Mouse (Mus musculus) urinary bladder, adult 2 months (tissue): ENCODE data around the gene Qk. TPM values are rescaled to one million over a fixed set of nuclear protein-coding genes. Genes with fewer than 3 reads are reported as not detected.
A peak's percentile ranks its signal among the peaks of the same experiment; 100 is the strongest.

Experiments
- DNase-seq: peaks from one replicate; pipeline ENCODE4 v3.0.0; 2022; ENCODE audit warnings: low spot score
- polyA plus RNA-seq: library from polyadenylated mRNA; depleted of rRNA; stranded (reverse); fragments of >200 nt; gene quantifications from 2 replicates; pipeline ENCODE4 v1.2.3, GENCODE M21; 2012; rRNA removed

Gene Qk
- 74.0 and 86.9 TPM in 2 replicates for polyA plus RNA-seq

DNA sequence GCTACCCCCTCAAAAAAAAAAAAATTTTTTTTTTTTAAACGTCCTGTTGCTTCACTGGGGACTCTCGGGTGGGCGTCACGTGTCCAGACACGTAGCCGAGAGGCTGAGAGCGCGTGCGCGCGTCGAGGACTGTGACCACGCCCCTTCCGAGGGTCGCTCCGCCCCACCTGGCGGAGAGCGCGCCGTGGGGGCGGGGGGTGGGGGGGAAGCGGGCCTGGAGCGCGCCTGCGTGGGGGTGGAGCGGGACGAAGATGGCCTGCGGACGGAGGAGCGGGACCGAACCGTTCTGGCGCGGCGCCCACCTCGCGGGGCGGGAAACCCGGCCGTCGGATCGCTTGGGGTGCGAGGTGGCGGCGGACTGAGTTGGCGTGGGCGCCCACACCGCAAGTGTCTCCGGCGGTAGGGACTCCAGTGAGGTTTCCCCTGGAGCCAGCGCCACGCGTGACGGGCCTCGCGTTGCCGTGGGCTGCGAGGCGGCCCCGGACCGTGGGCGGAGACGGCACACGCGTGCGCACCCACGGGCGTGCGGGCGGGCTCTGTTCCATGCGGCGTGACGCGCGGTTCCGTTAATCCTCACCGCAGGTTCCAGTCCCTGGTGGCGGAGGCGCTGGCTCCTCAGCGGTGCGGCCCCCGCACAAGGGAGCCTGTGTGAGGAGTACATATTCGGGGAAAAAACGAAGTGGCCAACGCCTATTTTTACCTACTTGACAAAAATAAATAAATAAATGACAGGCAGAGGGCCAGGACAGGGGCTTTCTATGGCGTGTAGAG lies at the start of gene Qk:
Gene Qk (minus strand): TSS at position 170 of the 771 bp plus-strand sequence.
- peak; percentile 88 for DNase-seq

DNA sequence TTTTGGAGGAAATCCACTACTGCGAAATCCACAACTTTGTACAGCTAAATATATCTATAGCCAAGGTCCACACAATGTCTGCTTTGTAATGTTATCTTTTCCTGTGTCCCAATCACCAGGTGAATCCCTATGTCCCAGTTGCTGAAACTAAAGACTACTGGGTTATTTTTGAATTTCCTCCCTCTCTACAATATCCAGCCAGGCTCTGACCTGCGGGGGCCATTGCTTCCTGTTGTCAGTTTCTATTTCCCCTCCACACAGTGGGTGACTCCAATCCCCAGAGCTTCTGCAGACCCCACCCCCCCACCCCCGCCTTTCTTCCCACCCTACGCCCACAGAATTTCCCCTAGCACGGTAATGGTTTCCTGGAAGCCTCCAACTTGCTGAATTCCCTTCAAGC lies 47.4 kb upstream of the Qk start:
- no peak for DNase-seq

DNA sequence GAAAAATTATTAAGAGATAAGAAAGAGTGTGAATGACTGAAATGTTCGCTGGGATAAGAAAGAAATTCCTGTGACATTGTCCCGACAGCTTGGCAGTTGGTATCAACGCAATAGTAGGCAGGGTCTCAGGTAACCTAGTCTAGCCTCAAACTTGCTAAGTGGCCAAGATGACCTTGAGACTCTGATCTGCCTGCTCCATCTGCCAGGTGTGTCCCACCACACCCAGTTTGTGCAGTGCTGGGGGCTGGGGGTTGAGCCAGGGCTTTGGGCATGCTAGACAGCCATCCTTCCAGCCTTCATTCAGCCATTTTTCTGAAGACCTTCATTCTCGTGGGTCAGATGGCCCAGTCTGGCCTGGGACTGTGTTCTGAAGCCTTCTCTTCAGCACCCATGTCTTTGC lies 46.9 kb upstream of the Qk start:
- no peak for DNase-seq

DNA sequence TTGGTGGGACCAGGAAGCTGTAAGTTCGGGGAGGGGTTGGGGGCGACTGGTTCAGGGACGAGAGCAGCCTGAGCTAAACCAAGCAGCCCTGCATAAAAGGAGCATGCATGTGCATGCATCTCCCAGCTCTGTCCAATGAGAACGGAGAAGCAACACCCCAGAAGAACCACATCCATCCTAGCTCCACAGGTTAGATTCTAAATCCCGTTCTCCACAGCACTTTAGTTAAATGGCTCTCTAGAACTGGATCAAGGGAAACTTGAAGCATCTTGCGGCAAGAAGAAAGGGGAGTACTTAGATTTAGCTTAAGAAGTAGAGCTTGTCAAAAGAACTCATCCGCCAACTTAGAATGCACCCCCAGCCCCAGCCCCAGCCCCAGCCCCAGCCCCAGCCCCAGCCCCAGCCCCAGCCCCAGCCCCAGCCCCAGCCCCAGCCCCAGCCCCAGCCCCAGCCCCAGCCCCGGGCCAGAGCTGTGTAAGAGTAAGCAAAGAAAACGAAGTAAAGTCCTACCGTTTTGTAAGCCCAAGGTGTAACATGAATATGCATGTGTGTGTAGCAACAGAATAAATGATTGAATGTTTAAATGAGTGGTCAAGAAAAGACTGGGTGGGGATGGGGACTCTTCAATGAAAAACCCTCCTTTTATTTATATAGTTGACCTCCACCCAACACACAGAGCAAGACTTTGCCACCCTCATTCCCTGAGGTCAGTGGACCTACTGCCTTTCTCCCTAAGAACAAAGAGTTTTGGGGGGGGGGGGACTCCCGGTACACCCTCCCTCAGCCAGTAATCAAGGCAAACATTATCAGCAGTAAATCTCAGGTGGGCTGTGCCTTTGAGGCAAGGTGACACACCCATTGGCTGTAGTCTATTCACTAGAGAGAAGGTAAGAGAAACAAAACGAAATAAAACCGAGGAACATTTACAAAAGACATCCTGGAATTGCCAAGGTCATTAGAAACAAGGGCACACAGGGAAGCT lies 46.1 kb upstream of the Qk start:
- no peak for DNase-seq

DNA sequence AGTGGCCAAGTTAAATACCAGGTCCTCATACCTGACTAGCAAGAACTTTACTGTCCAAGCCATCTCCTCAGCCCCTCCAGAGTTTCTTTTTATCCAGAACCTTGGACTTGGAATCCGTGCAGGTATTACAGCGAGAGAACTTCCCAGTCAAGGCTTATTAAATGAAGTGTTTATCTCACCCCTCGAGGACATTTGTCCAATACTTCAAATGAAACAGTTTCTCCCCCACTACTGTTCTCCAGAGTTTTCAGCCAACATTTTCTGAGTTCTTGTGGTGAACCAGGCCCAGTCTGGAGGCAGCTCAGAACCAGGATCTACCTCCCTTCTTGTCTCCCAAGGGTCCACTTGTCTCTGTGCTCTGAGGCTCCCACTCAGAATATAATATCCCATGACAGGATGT lies 43.5 kb upstream of the Qk start:
- DNase-seq, result no peak

DNA sequence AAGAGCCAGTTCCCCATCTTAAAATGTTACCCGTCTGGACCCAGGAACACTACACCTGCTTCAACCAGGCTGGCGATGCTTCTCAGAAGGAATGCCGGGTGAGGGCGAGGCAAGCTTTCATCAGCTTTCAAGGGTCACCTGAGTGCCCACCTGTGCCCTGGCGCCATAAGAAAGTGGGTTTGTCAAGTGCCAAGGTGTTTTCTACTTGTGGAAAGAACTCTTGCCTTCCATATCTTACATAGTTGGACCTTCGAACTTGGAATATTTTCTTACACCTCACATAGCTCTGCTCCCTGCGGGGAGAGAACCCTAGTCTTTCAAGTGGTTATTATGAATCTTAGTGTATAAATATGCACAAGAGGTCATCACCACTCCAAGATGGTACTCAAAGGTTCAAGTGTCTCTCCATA lies 42.2 kb upstream of the Qk start:
- no peak for DNase-seq

DNA sequence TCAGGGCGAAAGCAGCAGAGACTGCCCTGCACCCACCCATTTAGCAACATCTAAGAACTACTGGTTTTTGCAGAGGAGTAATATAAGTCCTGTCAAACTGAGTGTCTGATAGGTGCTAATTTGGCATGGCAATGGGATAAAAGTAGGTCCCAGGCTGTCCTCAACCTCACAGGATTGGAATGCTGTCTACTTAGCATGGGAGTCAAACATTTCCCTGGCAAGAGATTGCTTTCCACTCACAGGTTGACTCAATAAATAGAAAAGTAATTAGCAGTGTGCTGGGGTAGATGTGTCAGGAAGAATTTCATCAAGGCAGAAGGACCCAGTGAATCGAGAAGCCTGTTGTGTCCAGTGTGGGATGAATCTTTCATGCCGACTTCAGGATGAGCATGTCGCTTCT lies 41.1 kb upstream of the Qk start:
- no peak for DNase-seq

DNA sequence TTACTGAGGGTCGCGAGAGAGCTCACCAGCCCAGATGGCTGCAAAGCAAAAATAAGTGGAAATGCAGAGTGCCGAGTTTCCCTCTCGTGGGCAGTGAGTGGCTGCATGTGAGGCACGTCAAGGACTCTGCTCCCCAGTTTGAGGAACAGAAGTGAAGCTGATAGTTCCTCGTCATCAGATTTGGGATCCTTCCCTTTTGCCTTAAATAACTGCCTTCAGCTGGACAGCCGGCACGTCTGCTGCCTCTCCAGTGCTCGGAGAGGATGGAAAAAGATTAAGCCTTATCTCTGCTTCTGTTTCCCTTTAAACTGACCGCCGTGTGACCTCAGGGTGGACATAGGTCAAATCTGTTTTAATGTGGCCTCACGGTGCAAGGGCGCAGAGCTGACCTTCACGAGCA lies 39.8 kb upstream of the Qk start:
- DNase-seq, result no peak

DNA sequence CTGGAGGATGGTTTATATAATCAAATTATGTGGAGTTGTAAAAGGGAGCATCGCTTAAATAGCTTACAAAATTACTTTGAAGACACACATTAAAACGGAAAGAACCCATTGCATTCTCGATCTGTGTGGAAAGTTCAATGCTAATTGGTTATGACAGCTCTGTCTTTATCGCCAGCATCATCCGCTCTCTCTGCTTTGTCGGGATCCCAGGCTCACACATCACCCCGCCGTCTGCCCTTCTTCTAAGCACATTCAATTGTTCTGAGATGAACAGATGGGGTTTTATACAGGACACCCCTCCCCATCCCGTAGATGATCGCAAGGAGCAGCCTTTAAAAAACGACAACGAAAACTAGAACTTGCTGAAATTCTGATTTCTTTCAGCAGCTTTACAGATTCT lies 37.7 kb upstream of the Qk start:
- no peak for DNase-seq

DNA sequence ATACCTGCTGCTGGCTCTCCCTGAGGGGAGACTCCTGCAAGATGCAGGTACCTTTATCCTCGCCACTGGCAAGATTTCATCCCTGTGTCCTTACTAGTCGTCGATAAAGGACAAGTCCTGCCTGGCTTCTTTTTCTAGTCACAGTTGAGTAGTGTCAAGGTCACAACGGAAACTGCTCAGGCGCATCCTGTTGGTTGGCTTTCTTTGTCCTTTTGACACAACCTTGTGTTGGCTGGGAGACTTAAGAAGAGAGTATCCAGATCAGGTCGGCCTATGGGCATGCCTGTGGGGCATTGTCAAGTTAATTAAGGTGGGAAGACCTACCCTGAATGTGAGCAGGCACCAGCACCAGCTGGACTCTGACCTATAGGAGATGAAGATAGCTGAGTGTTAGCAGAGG lies 36.6 kb upstream of the Qk start:
- no peak for DNase-seq

DNA sequence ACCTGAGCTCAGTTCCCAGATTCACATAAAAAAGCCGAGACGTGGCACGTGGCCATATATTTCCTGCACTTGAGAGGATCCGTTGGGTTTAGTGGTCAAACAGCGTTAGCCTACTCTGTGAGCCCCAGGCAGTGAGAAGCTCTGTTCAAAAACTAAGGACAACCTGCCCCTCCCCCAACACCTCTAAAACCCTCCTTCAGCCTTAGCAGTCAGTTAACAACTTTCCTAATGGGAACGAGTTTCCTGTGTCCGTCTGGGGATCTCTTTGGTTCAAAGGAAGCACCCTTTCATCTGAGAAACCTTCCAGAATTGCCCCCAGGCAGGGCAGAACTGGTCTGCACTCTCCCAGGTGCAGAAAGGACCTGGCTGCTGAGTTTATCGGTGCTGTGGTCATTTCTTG lies 36.1 kb upstream of the Qk start:
- no peak for DNase-seq

DNA sequence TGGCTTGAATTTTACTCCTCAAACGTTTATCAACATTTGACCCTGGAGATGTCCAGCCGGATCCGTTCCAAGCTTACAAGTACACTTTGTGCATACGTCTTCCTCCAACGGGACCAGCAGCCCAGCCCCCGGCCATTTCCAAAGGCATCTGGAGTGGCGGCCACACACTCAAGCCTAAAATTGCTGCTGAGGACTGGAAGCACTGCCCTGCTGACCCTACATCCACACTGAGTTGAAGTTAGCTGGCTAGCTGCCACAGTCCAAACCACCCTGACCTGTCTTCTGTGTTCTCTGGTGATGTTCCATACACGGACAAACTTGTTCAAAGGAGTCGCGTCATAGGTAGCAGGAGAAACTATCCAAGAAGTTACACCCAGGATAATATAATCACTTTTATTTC lies 18.6 kb upstream of the Qk start:
- DNase-seq, result no peak

DNA sequence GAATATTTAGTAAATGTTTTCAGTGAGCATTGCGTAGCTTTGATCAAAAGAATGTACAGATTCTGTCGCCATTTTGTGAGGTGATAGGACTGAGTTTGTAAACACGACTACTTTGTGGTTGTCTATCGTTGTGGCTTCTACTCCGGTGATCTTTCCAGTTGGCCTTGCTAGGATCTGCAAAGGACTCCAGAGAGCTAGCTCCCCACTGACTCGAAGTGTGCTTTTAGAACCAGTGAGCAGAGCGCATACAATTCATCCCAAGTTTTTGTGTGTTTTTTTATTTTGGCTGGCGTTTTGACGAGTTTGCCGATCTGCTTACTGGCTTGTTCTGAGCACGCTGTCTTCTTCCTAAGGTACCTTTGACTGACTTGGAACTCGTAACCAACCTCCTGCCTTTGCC lies 16.9 kb upstream of the Qk start:
- DNase-seq, result no peak

DNA sequence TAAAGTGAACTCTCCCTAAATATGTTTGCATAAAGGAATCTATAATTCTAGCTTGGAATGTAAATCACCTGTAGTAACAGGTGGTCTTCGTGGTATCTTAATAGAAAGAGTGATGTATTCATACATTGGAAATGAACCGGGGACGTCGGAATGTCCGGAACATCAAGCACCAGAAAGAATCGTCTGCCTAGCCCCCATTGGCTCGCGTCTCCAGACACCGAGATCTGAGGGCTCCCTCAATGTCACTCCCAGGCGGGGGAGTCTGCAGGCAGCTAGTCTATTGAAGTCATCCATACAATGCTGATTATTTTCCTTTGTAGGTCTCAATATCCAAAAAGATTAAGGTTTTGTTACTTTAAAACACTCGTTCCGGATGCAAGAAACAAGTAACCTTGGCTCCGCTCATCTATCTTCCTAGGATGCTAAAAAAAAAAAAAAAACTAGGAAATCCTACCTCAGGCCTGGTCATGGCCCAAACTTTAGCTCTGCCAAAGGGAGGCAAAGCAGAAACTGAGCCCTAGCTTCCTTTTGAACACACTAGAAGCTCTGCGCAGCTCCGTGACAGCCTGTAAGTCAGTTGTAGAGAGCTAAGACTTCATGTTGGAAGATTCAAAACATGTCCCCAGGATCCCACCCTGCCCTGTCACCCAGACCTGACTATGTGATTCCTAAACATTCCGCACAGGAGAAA lies 16.3 kb upstream of the Qk start:
- DNase-seq, result no peak

DNA sequence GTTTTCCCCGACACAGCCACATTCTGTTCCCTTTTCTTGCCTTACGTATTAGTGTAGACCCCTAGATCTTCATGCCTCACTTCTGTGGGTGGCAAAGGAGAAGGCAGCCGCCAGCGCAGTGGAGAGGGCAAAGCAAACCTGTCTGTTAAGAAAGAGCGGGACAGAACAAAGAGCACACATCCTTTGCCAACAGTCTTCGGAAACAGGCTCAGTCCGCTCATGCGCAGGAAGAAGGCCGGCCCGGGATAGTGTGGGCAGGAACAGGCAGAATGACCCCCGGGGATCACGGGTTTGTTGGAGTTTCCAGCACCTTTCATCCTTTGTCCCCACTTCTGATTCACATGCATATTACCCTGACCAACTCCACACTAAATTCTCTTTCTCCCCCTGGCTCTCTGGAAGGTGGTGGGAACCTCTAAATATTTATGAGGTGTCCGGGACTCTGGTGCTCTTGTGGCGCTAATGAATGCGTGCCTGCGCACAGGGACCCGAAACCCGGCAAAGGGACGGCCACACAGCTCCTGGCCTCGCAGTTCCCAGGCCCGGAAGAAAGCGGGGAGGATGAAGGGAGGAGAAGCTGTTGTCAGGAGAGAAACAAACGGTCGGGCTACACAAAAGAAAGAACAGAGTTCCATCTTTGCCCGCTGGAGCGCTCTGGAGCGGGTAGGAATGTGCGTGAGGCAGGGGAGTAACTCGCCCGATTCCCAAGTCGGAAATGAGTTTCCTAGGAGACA lies 15.5 kb upstream of the Qk start:
- DNase-seq, result no peak

DNA sequence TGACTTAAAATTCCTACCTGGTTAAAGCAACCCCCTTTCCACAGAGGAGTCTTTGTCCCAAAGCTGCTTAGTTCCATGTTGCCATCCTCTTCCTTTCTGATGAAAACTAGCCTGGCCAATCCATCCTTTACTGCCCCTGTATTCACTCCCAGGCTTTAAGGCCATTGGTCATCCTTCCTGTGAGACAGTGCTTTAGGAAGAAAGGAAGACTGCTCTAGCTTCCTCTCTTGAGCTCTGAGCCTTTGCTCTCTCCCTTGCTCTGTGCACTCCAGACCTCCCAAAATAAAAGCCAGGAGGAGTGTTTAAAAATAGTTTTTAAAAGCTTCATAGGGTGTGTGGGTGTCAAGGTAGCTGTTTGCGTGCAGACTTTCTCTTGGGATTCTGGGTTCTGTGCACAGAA lies 14.8 kb upstream of the Qk start:
- DNase-seq, result no peak

DNA sequence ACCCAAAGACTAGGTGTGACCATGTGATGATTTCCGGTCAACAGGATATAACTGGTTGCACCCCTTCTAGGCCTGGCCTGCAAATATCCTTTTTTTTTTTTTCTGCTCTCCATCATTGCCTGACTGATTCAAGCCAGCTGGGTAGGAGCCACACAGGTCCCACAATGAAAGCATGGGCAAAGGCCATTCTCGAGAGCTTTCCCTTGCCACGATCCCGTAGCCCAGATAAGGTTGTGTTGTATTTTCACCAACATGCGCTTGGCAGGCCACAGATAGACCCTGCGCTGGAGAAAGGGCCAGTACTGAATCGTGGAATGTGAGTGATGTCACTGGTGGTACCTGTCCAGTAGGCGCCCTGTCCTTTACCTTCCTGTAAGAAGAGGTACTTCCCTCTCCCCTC lies 13.7 kb upstream of the Qk start:
- DNase-seq, result no peak

DNA sequence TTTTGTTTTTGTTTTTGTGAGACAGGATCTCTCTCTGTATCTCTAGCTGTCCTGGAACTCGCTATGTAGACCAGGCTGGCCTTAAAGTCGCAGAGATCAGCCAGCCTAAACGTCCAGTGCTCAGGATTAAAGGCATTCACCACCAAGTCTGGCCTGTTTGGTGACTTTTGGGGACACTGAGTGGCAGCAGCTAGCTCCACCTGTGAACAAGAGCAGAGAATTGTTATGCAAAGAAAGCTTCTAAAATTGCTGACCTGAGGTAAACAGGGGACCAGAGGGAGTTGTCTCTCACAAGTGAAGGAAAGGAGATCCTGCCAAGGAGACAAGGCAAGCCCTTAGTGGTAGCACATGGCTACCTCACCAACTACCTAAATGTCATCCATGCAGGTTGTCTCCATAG lies 12.5 kb upstream of the Qk start:
- no peak for DNase-seq

DNA sequence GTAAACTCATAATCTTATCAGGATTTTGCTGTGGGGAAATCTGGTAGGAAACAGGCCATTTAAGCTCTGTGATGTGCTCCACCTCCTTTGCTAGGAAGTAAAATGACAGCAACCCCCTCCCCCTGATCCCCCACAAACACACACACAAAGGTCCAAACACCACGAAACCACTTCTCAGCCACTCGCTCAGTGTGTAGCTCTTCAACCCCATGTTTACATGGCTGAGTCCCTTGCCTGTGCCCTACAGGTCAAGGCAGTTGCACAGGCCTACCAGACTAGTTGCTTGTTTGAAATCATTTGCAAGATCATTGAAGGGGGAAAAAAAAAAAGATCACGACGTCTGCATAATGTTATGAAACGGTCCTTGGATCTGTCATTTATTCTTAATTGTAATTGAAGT lies 9.8 kb upstream of the Qk start:
- DNase-seq, result no peak

DNA sequence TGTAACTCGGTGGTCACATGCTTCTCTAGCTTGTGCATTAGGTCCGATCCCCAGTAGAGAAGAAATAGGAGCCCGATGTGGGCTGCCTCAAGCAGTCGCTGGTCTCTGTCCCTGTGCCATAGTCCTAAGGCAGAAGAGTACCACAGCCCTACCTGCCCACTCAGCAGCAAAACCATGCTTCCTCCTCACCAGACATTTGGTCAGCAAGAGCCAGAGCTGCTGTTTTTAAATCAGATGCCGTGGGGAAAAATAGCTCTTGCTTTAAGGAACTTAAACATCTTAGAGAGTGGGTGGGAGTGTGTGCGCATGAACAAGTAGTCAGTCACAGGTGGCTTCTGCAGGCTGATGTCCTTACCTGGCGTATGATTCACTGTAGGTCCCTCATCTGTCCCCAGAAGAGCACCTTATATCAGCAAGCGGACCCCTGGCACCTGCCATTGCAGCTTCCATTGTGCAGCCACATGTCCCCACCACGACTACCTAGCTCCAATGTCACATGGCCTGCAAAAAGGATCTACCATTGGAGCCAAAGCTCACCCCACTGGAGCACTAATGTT lies 9.0 kb upstream of the Qk start:
- DNase-seq, result no peak

DNA sequence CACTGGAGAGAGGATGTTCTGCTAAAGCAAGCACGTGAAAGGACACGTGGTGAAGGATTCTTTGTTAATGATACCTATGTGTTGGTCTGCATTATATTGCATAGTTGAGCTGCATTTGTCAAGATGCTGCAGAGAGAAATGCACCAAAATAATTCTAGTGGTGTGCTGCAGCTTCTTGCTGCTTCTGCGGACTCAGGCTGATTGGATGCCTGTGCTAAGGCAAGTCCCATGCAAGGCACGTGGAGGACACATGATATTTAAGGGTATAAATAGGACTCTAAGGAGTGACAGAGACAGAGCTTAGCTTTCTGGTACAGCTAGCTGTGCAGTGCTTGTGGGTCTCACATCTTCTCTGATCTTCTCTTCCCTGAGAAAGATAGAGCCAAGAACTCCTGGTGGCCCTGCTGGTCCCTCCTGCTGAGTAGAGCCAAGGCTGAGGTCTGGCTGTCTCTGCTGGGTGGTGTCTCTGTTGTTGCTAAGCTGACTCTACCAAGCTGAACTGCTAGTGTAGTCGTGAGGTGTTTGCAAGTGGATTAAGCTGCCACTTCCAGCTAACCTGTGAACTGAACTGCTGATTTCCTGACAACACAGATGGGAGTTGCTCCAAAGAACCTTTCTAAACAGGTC lies 8.0 kb upstream of the Qk start:
- DNase-seq, result no peak
